Mouse (Mus musculus) embryonic facial prominence, embryonic 13.5 days (tissue): ENCODE data around the gene Polm. TPM values are rescaled to one million over a fixed set of nuclear protein-coding genes. Genes with fewer than 3 reads are reported as not detected.

ENCODE experiments used
- ATAC-seq: fragments of 200-750 bp; cut with Nextera tagmentation; 2 replicates; pipeline ENCODE4 v1.8.0; 2017; ENCODE audit warnings: low read depth; ENCODE audit not compliant: insufficient number of reproducible peaks, insufficient read depth, low FRiP score, low TSS enrichment
- H3K27ac ChIP-seq: fragments of 300-500 bp; sonication (generic); 2 replicates; pipeline ENCODE4 v1.5.1; 2015; ENCODE audit warnings: moderate library complexity, mild to moderate bottlenecking, inconsistent platforms
- H3K27me3 ChIP-seq: fragments of 300-500 bp; sonication (generic); 2 replicates; pipeline ENCODE4 v1.6.1; 2015; ENCODE audit warnings: mild to moderate bottlenecking, inconsistent platforms
- H3K36me3 ChIP-seq: fragments of 300-500 bp; sonication (generic); 2 replicates; pipeline ENCODE4 v1.6.1; 2015; ENCODE audit warnings: mild to moderate bottlenecking, inconsistent platforms
- H3K4me1 ChIP-seq: fragments of 300-500 bp; sonication (generic); 2 replicates; pipeline ENCODE4 v1.6.1; 2015; ENCODE audit warnings: inconsistent platforms
- H3K4me2 ChIP-seq: fragments of 300-500 bp; sonication (generic); 2 replicates; pipeline ENCODE4 v1.6.1; 2015; ENCODE audit warnings: moderate library complexity, mild to moderate bottlenecking, inconsistent platforms
- H3K4me3 ChIP-seq: fragments of 300-500 bp; sonication (generic); 2 replicates; pipeline ENCODE4 v1.5.1; 2015; ENCODE audit warnings: mild to moderate bottlenecking, inconsistent platforms
- H3K9ac ChIP-seq: fragments of 300-500 bp; sonication (generic); 2 replicates; pipeline ENCODE4 v1.6.1; 2015; ENCODE audit warnings: mild to moderate bottlenecking, inconsistent platforms
- H3K9me3 ChIP-seq: fragments of 300-500 bp; sonication (generic); 2 replicates; pipeline ENCODE4 v1.6.1; 2016; ENCODE audit warnings: inconsistent platforms
- WGBS: fragments of 180-500 bp; shearing (Covaris S2); methylation state at CpG from one replicate; pipeline ENCODE4 v1.1.7; 2015; ENCODE audit warnings: mixed read lengths; 5-methylcytosine and 5-hydroxymethylcytosine counted together
- polyA plus RNA-seq: library from polyadenylated mRNA; unstranded; fragments of >200 nt; fragmentation: Nextera tagmentation; extraction: Ambion mirVana; gene quantifications from 2 replicates; pipeline ENCODE4 v1.2.1, GENCODE M21; 2015

The Polm gene
- polyA plus RNA-seq, 1 experiment from 2014 or later: 11.4 TPM

DNA sequence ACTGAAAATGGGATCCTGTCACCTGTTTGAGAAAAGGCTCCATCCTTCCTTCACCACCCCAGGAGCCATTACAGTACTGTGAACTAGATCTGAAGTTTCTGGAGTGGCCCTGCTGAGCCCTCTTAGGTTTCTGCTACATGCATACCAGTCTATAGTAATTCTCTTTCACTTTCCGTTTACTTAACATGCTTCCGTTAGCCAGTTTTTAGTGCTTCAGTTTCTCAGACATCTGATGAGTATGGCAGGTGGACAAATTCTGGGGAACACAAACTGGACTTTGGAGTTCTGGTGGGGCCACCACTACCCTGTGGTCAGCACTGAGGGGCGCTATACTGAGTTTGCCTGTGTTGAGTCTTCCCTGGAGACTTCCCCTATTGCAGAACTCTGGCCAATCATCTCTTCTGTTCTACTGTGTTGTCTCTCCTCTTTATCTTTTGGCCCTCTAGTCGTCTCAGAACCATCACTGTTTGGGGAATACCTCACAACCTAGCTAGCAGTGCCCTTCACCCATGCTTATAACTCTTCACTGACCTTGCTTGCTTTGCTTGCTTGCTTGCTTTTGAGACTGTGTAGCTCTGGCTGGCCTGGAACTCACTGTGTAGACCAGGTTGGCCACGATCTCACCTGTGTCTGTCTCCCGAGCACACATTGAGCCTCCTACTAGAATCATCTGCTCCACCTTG is 48.6 kb downstream of the Polm start:
- 70% methylated on average over 6 of the region's 6 CpGs for WGBS
- H3K27me3 ChIP-seq: no peaks in the 10 kb centered on the region
- H3K27ac ChIP-seq: peak overlapping the region; percentile 91
- H3K9ac ChIP-seq: peak overlapping the region; percentile 89
- H3K4me1 ChIP-seq: peaks cover 26% of the 10 kb centered on the region
- peak overlapping the region; percentile 81 for H3K4me3 ChIP-seq
- H3K9me3 ChIP-seq: no peaks in the 10 kb centered on the region
- H3K4me2 ChIP-seq: peak overlapping the region; percentile 88
- ATAC-seq: no peak
- peaks cover 29% of the 10 kb centered on the region for H3K36me3 ChIP-seq

DNA sequence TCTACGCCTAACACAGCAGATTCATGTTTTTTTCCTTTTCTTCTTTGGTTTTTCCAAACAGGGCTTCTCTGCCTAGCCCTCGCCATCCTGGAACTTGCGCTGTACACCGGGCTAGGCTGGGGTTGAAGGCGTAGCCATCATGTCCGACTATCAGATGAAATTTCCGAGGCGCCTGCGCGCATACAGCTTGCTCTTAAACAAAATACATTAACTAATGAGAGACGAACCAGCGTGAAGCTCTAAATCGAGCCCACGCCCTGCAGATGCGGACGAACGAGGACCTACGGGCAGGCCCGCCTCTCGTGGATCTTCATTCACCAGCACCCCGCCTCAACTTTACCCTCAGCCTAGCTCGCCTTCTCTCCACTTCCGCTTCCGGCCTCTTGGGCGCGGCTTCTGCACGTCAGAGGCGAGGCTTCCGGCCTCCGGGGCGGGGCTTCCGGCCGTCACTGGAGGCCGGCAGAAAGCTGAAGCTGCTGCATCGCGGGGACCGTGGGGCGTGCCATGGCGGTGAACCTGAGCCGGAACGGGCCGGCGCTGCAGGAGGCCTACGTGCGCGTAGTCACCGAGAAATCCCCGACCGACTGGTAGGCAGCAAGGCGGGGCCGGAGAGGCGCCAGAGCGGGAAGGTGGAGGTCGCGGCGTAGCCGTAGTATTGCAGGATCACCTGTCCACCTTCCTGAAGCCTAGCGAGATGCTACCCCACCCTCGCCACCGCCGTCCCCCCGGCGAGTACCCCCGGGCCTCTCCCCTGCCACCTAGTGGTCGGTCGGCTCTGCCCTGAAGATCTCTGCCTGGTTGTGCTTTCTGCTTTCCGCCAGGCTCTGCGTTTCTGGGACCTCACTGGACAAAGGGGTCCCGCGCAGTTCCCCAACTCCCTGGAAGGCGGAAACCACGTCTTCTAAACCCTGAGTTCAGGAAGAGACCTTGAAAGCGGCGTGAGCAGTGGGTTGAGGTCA is 49.5 kb downstream of the Polm start, which contains the start of gene Dbnl:
Dbnl (plus strand) TSS at position 433 of the 959 bp plus-strand sequence.
- Histone ChIP-seq H3K27me3 (no peaks in the 10 kb centered on the region), H3K4me1 (peaks cover 26% of the 10 kb centered on the region), H3K36me3 (peaks cover 21% of the 10 kb centered on the region), H3K9me3 (no peaks in the 10 kb centered on the region), H3K4me3 (peak within 1 kb of the TSS; percentile 81), H3K9ac (peak within 1 kb of the TSS; percentile 89), H3K4me2 (peak within 1 kb of the TSS; percentile 88), H3K27ac (peak within 1 kb of the TSS; percentile 91)
- ATAC-seq: peak; percentile 91
- WGBS: under 1% methylated on average over 74 of the region's 74 CpGs

GRCm38 (mm10) chr11:5787671-5788055 is 50.2 kb downstream of the Polm start:
- H3K9ac ChIP-seq: peak overlapping the region; percentile 89
- no peak for ATAC-seq
- H3K36me3 ChIP-seq: peaks cover 16% of the 10 kb centered on the region
- peak overlapping the region; percentile 88 for H3K4me2 ChIP-seq
- H3K4me1 ChIP-seq: peaks cover 26% of the 10 kb centered on the region
- H3K4me3 ChIP-seq: peak overlapping the region; percentile 81
- H3K9me3 ChIP-seq: no peaks in the 10 kb centered on the region
- peak overlapping the region; percentile 91 for H3K27ac ChIP-seq
- 39% methylated on average over 8 of the region's 8 CpGs for WGBS
- no peaks in the 10 kb centered on the region for H3K27me3 ChIP-seq

DNA sequence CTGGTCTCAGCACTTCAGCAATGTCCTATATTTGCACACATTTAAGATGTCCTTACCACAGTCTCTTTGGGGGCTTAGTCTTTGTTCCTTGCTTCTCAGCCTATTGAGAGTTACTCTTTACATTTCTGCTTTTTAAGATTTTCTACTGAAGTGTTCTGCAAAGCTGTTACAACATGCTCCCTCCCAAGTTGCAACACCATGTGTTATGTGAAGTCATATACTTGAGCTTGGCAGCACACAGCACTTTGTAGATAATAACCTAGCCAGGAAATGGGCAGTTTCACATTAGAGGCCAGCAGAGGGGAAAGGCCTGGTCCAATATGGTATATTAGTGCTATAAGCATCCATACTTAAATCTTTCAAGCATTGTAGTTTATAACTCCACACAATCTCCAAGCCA is 52.1 kb downstream of the Polm start:
- Histone ChIP-seq H3K9ac (no peak overlapping the region), H3K9me3 (no peaks in the 10 kb centered on the region), H3K4me1 (peaks cover 26% of the 10 kb centered on the region), H3K27me3 (no peaks in the 10 kb centered on the region), H3K4me3 (no peak overlapping the region), H3K36me3 (peaks cover 3% of the 10 kb centered on the region; the same call in 1 of the 2 replicates), H3K4me2 (no peak overlapping the region), H3K27ac (no peak overlapping the region)
- no peak for ATAC-seq

DNA sequence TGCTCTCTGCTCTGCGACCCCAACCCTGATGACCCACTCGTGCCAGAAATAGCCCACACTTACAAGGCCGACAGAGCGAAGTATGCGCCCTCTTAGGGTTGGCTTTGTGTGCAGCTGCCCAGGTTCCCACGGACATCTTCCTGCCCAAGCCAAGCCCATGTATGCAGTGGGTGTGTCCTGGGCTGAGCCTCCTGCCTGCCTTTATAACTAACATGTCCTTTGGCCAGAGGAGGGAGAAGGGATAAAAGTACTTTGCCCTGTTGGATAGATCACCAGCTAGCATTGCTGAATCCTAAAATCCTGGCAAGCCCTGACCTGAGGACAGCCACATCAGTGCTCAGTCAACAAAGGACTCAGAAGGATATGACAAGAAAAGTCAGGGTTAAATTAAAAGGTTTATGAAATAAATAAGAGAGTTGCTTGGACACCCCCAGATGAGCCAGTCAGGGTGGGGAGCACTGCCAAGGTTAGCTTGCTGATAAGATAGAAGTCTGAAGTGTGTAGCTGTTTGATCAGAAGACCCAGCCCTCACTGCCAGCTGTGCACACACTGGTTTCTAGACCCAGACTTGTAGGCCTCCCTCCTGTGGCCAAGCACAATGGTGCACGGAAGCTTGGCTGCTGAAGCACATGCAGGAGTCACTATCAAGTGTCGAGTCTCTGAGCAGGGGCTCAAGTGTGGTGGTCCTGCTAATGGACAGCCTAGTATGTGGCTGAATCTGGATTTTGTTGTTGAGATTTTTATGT is 55.4 kb downstream of the Polm start:
- 76% methylated on average over 8 of the region's 8 CpGs for WGBS
- Histone ChIP-seq H3K27ac (no peak overlapping the region), H3K27me3 (no peaks in the 10 kb centered on the region), H3K9me3 (no peaks in the 10 kb centered on the region), H3K4me2 (no peak overlapping the region), H3K9ac (no peak overlapping the region), H3K4me3 (no peak overlapping the region), H3K36me3 (no peaks in the 10 kb centered on the region; the same call in 1 of the 2 replicates), H3K4me1 (peaks cover 4% of the 10 kb centered on the region)
- ATAC-seq: no peak

DNA sequence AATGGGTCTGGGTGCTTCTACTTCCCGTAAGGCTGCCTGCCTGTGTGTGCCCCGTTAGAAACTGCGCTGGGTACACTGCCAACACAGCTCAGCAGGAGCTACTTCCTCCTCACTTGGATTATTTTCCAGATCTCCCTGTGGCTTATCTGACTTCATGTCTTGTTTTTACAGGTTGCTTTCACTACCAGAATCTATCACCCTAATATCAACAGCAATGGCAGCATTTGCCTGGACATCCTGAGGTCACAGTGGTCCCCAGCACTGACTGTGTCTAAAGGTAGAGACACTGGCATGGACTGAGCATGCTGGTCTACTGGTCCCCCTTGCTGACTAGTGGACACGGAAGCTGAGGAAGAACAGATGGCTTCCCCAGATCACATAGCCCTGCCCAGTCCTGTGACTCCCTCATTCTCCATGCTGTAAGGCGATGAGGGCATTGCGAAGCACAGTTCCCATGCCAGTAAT is 57.7 kb downstream of the Polm start:
- Histone ChIP-seq H3K27ac (no peak overlapping the region), H3K9me3 (no peaks in the 10 kb centered on the region), H3K4me3 (no peak overlapping the region), H3K36me3 (no peaks in the 10 kb centered on the region; the same call in 1 of the 2 replicates), H3K4me2 (no peak overlapping the region), H3K9ac (no peak overlapping the region), H3K4me1 (no peaks in the 10 kb centered on the region), H3K27me3 (no peaks in the 10 kb centered on the region)
- ATAC-seq: no peak
- 92% methylated on average over 6 of the region's 6 CpGs for WGBS

DNA sequence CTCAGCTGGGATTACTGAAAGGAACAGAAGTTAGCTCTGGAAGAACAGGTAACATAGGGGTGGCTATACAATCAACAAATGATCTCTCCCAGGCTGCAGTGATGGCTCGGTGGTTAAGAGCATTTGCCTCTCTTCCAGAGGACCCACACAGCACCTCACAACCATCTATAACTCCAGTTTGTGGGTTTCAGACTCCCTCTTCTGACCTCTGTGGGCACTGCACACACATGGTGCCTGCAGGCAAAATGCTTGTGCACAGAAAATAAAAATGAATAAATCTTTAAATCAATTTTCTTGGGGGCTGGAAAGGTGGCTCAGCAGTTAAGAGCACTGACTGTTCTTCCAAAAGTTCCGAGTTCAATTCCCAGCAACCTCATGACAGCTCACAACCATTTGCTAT is 59.3 kb downstream of the Polm start:
- 66% methylated on average over 2 of the region's 2 CpGs for WGBS
- H3K4me1 ChIP-seq: no peaks in the 10 kb centered on the region

More for the DNA sequence above, 59.3 kb downstream of the Polm start:
- Histone ChIP-seq H3K9ac (no peak overlapping the region), H3K9me3 (no peaks in the 10 kb centered on the region), H3K36me3 (peaks cover under 1% of the 10 kb centered on the region; the same call in 1 of the 2 replicates), H3K27ac (no peak overlapping the region), H3K27me3 (no peaks in the 10 kb centered on the region), H3K4me2 (no peak overlapping the region), H3K4me3 (no peak overlapping the region)
- ATAC-seq: no peak

Other genes with a start within 250 kb of the Polm start
- 180 and 187 TPM in 2 replicates for gene Mrps24, start 122.3 kb downstream of the Polm start, polyA plus RNA-seq
- 28.6 and 28.7 TPM in 2 replicates for gene Urgcp, start 75.6 kb downstream of the Polm start, polyA plus RNA-seq
- gene Dbnl, start 49.5 kb downstream of the Polm start, polyA plus RNA-seq: 126 and 135 TPM in 2 replicates
- gene Pgam2, start 34.3 kb downstream of the Polm start, polyA plus RNA-seq: 10.1 and 12.1 TPM in 2 replicates
- 32.9 and 38.7 TPM in 2 replicates for gene Aebp1, start 23.9 kb upstream of the Polm start, polyA plus RNA-seq
- gene Pold2, start 40.3 kb upstream of the Polm start, polyA plus RNA-seq: 110 and 138 TPM in 2 replicates
- 1.3 and 10.3 TPM in 2 replicates for gene Myl7, start 60.8 kb upstream of the Polm start, polyA plus RNA-seq
- 2.1 and 2.4 TPM in 2 replicates for gene Gck, start 112.1 kb upstream of the Polm start, polyA plus RNA-seq
- gene Ykt6, start 117.7 kb upstream of the Polm start, polyA plus RNA-seq: 58.7 and 66.0 TPM in 2 replicates
- gene Camk2b, start 228.3 kb upstream of the Polm start, polyA plus RNA-seq: 1.9 and 2.5 TPM in 2 replicates